Mouse (Mus musculus) adrenal gland, postnatal 25 days (tissue): ENCODE data around the gene Shroom3. TPM values are rescaled to one million over a fixed set of nuclear protein-coding genes. Genes with fewer than 3 reads are reported as not detected.

Experiments
- DNase-seq: peaks from one replicate; pipeline ENCODE4 v3.0.0; 2021; ENCODE audit warnings: mixed read lengths
- total RNA-seq: library from RNA; stranded (reverse); gene quantifications from 2 replicates; pipeline ENCODE4 v1.2.3, GENCODE M21; 2021

The Shroom3 gene
- total RNA-seq, 1 experiment from 2014 or later: 12.8 TPM

GRCm38 (mm10) chr5:92850925-92851324, 167.7 kb downstream of the Shroom3 start:
- DNase-seq: no peak

GRCm38 (mm10) chr5:92854983-92855382, 171.7 kb downstream of the Shroom3 start:
- no peak for DNase-seq

DNA sequence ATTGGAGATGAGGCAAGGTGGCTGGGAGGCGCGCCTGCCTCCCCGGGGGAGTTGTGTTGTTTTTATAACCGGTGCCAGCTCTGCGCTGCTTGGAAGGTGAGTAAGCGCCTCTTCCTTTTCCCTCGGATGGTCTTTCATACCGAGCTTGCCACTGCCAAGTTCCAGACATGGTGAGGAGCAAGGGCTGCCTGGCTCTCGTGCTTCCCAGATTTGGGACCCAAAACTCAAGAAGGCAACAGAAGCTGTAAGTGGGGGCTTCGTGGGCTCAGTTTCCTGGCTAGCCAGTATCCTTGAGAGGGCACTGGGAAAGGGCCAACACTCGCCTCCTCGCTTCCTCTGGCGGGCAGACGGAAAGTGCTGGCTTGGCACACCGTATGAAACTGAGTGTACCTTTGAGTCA, 173.1 kb downstream of the Shroom3 start:
- peak; percentile 34 for DNase-seq

DNA sequence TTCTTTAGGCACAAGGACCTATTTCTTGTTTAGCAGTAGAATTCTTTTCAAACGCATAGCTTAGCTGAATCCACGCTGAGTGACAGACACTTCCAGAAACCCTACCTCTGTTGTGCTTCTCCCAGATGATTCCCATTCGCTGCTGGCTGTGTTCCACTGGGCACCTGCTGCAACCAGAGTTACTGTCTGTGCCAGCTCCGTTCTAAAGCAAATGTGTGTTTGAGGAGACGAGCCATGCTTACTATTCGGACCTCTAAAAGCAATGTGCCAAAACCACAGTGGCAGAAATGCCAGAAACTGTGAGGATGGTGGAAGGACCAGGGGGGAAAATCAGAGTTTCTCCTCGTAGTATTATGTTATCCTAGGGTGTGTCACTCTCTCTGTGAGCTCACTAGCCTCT, 173.9 kb downstream of the Shroom3 start:
- no peak for DNase-seq

DNA sequence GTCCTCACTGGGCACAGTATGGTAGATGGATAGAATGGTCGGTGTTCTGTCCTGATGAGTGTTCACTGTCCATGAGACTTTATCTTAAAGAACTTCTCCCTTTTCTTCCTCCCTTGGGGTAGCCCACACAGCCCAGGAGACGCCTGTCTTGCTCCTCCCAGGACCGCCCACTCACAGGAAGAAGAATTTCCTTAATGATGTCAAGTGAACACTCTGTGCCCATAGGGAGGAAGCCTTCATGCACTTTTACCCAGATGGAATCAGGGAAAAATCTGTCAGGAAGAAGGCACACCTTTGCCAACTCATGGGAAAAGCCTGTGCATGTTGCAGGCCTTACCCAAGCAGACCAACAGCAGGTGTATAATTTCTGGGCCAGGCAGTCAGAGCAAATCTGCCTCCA, 174.9 kb downstream of the Shroom3 start:
- DNase-seq: no peak

GRCm38 (mm10) chr5:92858576-92858975, 175.3 kb downstream of the Shroom3 start:
- no peak for DNase-seq

GRCm38 (mm10) chr5:92861416-92862112, 178.3 kb downstream of the Shroom3 start:
- no peak for DNase-seq

GRCm38 (mm10) chr5:92865090-92865489, 181.9 kb downstream of the Shroom3 start:
- DNase-seq: no peak

GRCm38 (mm10) chr5:92866546-92866945, 183.3 kb downstream of the Shroom3 start:
- no peak for DNase-seq

DNA sequence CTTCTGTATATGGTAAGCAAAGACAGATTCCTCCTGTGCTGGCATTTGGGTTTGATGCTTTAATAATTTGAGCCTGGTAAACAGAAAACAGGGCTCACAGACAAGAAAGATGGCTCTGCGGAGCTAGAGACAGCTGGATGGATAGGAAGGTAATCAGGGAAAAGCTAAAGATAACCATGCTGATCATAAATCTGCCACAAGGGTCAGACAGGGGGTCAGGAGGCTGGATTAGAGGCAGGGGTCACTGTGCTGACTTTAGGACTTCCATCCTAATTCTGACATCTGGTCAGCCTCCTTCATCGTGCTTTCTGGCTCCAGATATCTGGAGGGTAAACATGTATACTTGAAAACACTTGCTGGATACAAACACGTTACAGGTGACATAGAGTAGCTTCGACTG, 184.0 kb downstream of the Shroom3 start:
- no peak for DNase-seq

DNA sequence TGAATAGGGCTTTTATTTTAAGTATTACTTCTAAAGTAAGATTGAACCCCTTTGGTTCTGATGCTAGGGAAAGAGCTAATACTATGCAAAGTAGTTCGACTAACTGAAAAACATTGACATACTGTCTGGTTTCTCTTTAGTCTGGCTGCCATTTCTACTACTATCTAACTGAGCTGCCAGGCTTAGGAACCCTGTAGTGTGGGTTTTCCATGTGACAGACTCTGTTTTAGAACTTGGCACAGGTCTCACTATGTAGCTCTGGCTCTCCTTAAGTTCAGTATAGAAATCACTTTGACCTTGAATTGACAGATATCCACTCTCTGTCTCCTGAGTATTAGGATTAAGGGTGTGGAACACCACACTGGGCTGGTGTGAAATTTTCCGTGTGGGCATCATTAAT, 185.0 kb downstream of the Shroom3 start:
- DNase-seq: no peak

- no peak for DNase-seq
Measured at GRCm38 (mm10) chr5:92871048-92871447, 187.8 kb downstream of the Shroom3 start.

- no peak for DNase-seq
Measured at GRCm38 (mm10) chr5:92872182-92872581, 188.9 kb downstream of the Shroom3 start.

DNA sequence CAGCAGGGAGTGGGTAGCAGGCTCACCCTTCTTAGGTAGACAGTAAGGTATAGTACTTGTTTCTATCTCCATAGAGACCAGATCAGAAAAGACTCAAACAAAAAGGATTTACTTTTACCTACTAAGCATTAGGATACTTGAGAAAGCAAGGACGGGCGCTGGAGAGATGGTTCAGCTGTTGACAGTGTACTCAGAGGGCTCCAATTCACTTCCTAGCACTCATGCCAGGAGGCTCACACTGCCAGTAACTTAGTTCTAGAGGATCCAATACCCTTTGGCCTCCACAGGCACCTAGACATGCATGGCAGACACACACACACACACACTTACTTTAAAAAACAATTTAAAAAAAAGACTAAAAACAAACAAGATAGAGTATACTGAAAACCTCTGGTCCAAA, 189.8 kb downstream of the Shroom3 start:
- no peak for DNase-seq

DNA sequence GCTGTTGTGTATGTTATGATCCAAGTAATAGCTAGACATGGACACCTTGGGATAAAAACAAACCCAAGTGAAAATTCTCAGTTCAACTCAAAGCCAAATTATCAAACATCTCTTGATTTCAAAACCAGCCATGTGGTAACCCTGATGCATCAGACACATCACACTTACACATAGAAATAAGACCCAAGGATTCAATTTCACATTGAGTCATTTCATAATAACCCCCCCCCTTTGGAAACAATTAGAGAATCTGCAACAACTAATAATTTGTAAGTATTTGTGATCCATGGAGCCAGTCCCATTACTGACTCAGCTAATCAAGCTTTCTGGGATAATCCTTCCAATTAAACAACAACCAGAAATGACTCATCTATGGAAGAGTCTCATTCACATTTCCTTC, 190.3 kb downstream of the Shroom3 start:
- no peak for DNase-seq

DNA sequence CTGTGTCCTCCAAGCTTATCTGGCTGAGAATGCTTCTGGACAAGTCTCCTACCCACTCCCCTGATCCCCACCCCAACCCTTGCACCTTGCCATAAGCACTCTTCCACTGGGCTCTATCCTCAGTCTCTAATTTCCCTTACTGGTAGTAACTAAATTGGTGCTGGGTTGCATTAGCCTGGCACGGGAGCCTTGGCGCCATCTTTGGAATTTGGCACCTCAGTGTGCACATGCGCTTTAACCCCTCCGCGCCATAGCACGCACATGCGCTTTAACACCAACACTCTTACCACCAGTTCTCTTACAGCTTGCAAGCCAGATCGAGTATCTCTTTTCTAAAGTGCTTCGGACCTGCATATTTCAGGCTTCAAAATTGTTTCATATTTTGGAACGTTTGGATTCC, 192.6 kb downstream of the Shroom3 start:
- no peak for DNase-seq

GRCm38 (mm10) chr5:92877104-92877503, 193.9 kb downstream of the Shroom3 start:
- no peak for DNase-seq

DNA sequence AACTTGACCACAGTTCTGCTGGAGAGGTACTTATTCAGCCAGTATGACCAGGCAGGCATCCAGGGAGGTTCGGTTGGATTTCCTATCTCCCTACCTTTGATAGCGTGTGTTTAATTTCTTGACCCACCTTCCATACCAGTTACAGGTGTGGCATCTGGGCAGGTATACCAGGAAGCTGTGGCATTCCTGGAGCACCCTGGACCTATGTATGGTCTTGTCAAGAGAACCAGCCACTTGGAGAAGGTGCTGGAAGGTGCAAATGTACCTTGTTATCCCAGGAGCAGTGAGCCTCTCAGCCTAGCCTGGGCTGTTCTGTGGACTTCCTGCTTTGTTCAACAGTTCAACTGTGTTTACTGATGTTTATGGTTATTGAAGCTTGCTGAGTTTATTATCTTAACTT, 197.2 kb downstream of the Shroom3 start:
- no peak for DNase-seq

- no peak for DNase-seq
Measured at GRCm38 (mm10) chr5:92880893-92881292, 197.7 kb downstream of the Shroom3 start.

DNA sequence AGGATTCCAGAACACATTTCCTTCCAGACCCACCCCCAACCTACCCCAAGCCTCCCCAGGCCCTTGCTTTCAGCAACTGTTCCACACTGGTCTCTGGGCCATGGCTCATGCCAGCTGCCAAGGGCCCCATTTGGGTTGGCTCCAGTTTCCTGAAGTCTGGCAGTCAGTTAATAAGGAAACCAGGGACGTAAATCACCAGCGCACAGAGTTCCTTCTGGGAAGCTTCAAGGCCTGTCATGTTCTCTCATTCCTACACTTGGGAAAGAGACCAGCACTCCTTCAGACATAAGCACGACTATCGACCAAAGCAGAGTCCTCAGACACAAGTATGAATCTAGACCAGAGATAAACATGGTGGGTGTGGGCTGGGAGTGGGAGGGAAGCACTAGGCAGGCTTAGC, 202.9 kb downstream of the Shroom3 start:
- DNase-seq: no peak

DNA sequence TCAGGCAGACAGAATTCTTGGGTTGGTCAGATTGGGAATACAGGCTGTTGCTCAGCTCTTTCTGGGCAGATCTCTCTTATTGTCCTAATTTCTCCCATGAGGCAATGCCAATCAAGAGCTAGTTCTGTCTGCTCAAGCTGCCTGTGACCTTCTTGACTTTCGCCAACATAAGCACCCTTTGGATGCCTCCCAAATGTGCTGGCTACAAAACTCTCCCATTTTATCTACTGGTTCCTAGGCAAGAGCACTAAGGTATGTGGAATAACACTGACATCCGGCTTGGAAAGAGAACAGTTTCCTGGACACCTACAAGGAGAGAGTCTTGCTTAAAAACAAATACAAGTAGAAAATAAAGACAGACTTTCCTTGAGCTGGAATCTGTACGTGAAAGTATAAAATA, 204.3 kb downstream of the Shroom3 start:
- DNase-seq: no peak

DNA sequence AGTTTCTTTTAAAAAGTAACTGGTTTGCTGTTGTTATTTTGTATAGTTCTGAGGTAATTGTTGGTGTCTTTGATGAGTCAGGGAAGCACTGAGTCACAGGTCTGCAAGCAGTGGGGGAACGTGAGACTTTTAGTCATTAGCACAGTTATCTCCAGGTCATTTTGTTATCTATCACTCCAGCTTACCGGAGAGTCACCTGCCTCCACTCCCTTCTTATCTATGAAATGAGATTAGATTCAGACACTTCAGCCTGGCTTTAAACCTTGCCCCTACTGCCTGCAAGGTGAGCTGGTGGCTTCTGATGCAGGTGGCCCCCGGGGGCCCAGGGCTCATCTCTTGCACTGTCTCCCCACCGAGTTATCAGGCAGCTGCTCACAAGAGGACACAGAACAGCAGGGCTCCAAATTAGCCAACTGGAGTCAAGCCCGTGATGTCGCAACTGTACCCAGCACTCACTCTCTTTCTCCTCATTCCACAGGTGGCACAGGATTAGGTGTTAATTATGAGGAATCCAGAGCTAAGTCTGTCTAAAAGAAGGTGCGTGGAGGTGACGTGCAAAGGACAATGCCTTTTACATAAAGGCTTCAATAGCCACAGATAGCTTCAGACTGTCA, 205.5 kb downstream of the Shroom3 start:
- no peak for DNase-seq

DNA sequence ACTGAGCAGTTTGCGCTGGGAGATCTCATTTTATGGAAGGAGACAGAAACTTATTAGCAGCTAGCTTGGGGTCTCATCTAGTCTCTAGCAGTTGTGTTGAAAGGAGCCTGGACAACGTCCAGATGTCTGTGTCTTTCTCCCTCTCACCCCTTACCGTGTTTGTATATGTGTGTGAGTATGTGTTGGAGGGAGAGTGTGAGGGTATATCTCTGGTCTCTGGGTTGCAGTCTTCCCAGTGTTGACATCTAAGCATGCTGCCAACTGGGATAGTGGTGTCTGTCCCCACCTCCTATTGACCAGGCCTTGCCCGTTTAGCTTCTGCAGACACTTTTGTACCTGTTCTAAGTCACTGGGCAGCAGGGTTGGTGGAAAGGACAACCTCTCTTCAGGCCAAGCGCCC, 207.7 kb downstream of the Shroom3 start:
- no peak for DNase-seq

GRCm38 (mm10) chr5:92893284-92893683, 210.0 kb downstream of the Shroom3 start:
- no peak for DNase-seq
